Mouse (Mus musculus) forebrain, embryonic 13.5 days (tissue): ENCODE data around the gene Rufy3. TPM values are rescaled to one million over a fixed set of nuclear protein-coding genes. Genes with fewer than 3 reads are reported as not detected.

Source experiments
- ATAC-seq: fragments of 200-750 bp; cut with Nextera tagmentation; 2 replicates; pipeline ENCODE4 v1.8.0; 2017
- H3K27ac ChIP-seq: fragments of 300-500 bp; sonication (generic); 2 replicates; pipeline ENCODE4 v1.5.1; 2015; ENCODE audit warnings: inconsistent platforms, mild to moderate bottlenecking, moderate library complexity
- H3K27me3 ChIP-seq: fragments of 300-500 bp; sonication (generic); 2 replicates; pipeline ENCODE4 v1.6.1; 2015; ENCODE audit warnings: mild to moderate bottlenecking, inconsistent platforms
- H3K36me3 ChIP-seq: fragments of 300-500 bp; sonication (generic); 2 replicates; pipeline ENCODE4 v1.6.1; 2015; ENCODE audit warnings: mild to moderate bottlenecking, inconsistent platforms; ENCODE audit not compliant: poor library complexity, severe bottlenecking
- H3K4me1 ChIP-seq: fragments of 300-500 bp; sonication (generic); 2 replicates; pipeline ENCODE4 v1.6.1; 2015; ENCODE audit warnings: inconsistent platforms
- H3K4me2 ChIP-seq: fragments of 300-500 bp; sonication (generic); 2 replicates; pipeline ENCODE4 v1.6.1; 2015; ENCODE audit warnings: inconsistent platforms, mild to moderate bottlenecking, moderate library complexity
- H3K4me3 ChIP-seq: fragments of 300-500 bp; sonication (generic); 2 replicates; pipeline ENCODE4 v1.5.1; 2015; ENCODE audit warnings: mild to moderate bottlenecking, inconsistent platforms
- H3K9ac ChIP-seq: fragments of 300-500 bp; sonication (generic); 2 replicates; pipeline ENCODE4 v1.6.1; 2015; ENCODE audit warnings: mild to moderate bottlenecking, inconsistent platforms
- H3K9me3 ChIP-seq: fragments of 300-500 bp; sonication (generic); replicated peaks from 2 replicates; pipeline ENCODE4 v1.6.1; 2016; ENCODE audit warnings: inconsistent platforms
- WGBS: fragments of 180-500 bp; shearing (Covaris S2); methylation state at CpG from one replicate; pipeline ENCODE4 v1.1.7; 2015; 5-methylcytosine and 5-hydroxymethylcytosine counted together
- polyA plus RNA-seq: library from polyadenylated mRNA; unstranded; fragments of >200 nt; fragmentation: Nextera tagmentation; extraction: Ambion mirVana; gene quantifications from 2 replicates; pipeline ENCODE4 v1.2.1, GENCODE M21; 2015

The Rufy3 gene
- polyA plus RNA-seq, 1 experiment from 2014 or later = 200 TPM

- Histone ChIP-seq H3K9me3 (no peaks in the 10 kb centered on the region), H3K9ac (no peak overlapping the region), H3K27ac (no peak overlapping the region), H3K4me3 (no peak overlapping the region), H3K36me3 (peaks cover 89% of the 10 kb centered on the region), H3K4me2 (no peak overlapping the region), H3K27me3 (no peaks in the 10 kb centered on the region), H3K4me1 (no peaks in the 10 kb centered on the region)
- 95% methylated on average over 9 of the region's 9 CpGs for WGBS
- ATAC-seq = no peak
Measured at GRCm38 (mm10) chr5:88643491-88643890, 78.7 kb downstream of the Rufy3 start.

- Histone ChIP-seq H3K4me2 (no peak overlapping the region), H3K9me3 (no peaks in the 10 kb centered on the region), H3K9ac (no peak overlapping the region), H3K27ac (no peak overlapping the region), H3K4me1 (no peaks in the 10 kb centered on the region), H3K4me3 (no peak overlapping the region), H3K27me3 (no peaks in the 10 kb centered on the region), H3K36me3 (peaks cover 90% of the 10 kb centered on the region)
- 89% methylated on average over 2 of the region's 2 CpGs for WGBS
- ATAC-seq = no peak
Measured at GRCm38 (mm10) chr5:88644901-88645300, 80.1 kb downstream of the Rufy3 start.

- Histone ChIP-seq H3K9ac (no peak overlapping the region), H3K27ac (no peak overlapping the region), H3K27me3 (no peaks in the 10 kb centered on the region), H3K4me1 (no peaks in the 10 kb centered on the region), H3K4me3 (no peak overlapping the region), H3K9me3 (no peaks in the 10 kb centered on the region), H3K36me3 (peaks cover 94% of the 10 kb centered on the region), H3K4me2 (no peak overlapping the region)
- no peak for ATAC-seq
- 86% methylated on average over 5 of the region's 5 CpGs for WGBS
Measured at GRCm38 (mm10) chr5:88645405-88645804, 80.6 kb downstream of the Rufy3 start.

GRCm38 (mm10) chr5:88649250-88650173, 84.7 kb downstream of the Rufy3 start:
- Histone ChIP-seq H3K9me3 (no peaks in the 10 kb centered on the region), H3K27me3 (no peaks in the 10 kb centered on the region), H3K4me3 (no peak overlapping the region), H3K27ac (no peak overlapping the region), H3K4me1 (no peaks in the 10 kb centered on the region), H3K9ac (no peak overlapping the region), H3K36me3 (peaks cover 90% of the 10 kb centered on the region), H3K4me2 (no peak overlapping the region)
- ATAC-seq = no peak
- 93% methylated on average over 17 of the region's 17 CpGs for WGBS

- no peaks in the 10 kb centered on the region for H3K4me1 ChIP-seq
- H3K9ac ChIP-seq = no peak overlapping the region
- H3K36me3 ChIP-seq = peaks cover 87% of the 10 kb centered on the region
- no peak overlapping the region for H3K27ac ChIP-seq
- H3K4me2 ChIP-seq = no peak overlapping the region
- no peak for ATAC-seq
- 90% methylated on average over 5 of the region's 5 CpGs for WGBS
- no peaks in the 10 kb centered on the region for H3K9me3 ChIP-seq
- H3K4me3 ChIP-seq = no peak overlapping the region
- H3K27me3 ChIP-seq = no peaks in the 10 kb centered on the region
Measured at GRCm38 (mm10) chr5:88652589-88652988, 87.7 kb downstream of the Rufy3 start.

GRCm38 (mm10) chr5:88657868-88658267, 93.0 kb downstream of the Rufy3 start:
- no peak for ATAC-seq
- Histone ChIP-seq H3K27ac (no peak overlapping the region), H3K36me3 (peaks cover 80% of the 10 kb centered on the region), H3K9me3 (no peaks in the 10 kb centered on the region), H3K4me3 (no peak overlapping the region), H3K27me3 (no peaks in the 10 kb centered on the region), H3K4me2 (no peak overlapping the region), H3K9ac (no peak overlapping the region), H3K4me1 (no peaks in the 10 kb centered on the region)
- 93% methylated on average over 1 of the region's 1 CpGs for WGBS

GRCm38 (mm10) chr5:88663151-88663550, 98.3 kb downstream of the Rufy3 start:
- H3K9ac ChIP-seq = no peak overlapping the region
- H3K9me3 ChIP-seq = no peaks in the 10 kb centered on the region
- H3K4me2 ChIP-seq = no peak overlapping the region
- no peaks in the 10 kb centered on the region for H3K27me3 ChIP-seq
- H3K4me3 ChIP-seq = no peak overlapping the region
- no peaks in the 10 kb centered on the region for H3K4me1 ChIP-seq
- 96% methylated on average over 3 of the region's 3 CpGs for WGBS
- H3K27ac ChIP-seq = no peak overlapping the region
- peaks cover 91% of the 10 kb centered on the region for H3K36me3 ChIP-seq
- ATAC-seq = no peak

- no peak for ATAC-seq
- 88% methylated on average over 5 of the region's 5 CpGs for WGBS
- H3K4me2 ChIP-seq = no peak overlapping the region
Measured at GRCm38 (mm10) chr5:88663875-88664274, 99.0 kb downstream of the Rufy3 start.

GRCm38 (mm10) chr5:88674703-88675442, 110.0 kb downstream of the Rufy3 start:
- Histone ChIP-seq H3K9me3 (no peaks in the 10 kb centered on the region), H3K4me1 (peaks cover 36% of the 10 kb centered on the region), H3K4me3 (peak overlapping the region; percentile 95), H3K27me3 (no peaks in the 10 kb centered on the region), H3K27ac (peak overlapping the region; percentile 98), H3K9ac (peak overlapping the region; percentile 97), H3K36me3 (peaks cover 35% of the 10 kb centered on the region), H3K4me2 (peak overlapping the region; percentile 71)
- ATAC-seq = peak; percentile 59
- under 1% methylated on average over 26 of the region's 47 CpGs for WGBS

More at GRCm38 (mm10) chr5:88663875-88664274, 99.0 kb downstream of the Rufy3 start:
- Histone ChIP-seq H3K4me1 (no peaks in the 10 kb centered on the region), H3K4me3 (no peak overlapping the region), H3K9ac (no peak overlapping the region), H3K9me3 (no peaks in the 10 kb centered on the region), H3K36me3 (peaks cover 91% of the 10 kb centered on the region), H3K27me3 (no peaks in the 10 kb centered on the region), H3K27ac (no peak overlapping the region)

GRCm38 (mm10) chr5:88675443-88676387, 110.9 kb downstream of the Rufy3 start, which contains the start of gene Grsf1:
Grsf1 (minus strand) TSS chr5:88676171.
- H3K27ac ChIP-seq = peak within 1 kb of the TSS; percentile 98
- peak within 1 kb of the TSS; percentile 97 for H3K9ac ChIP-seq
- H3K27me3 ChIP-seq = no peaks in the 10 kb centered on the region
- H3K9me3 ChIP-seq = no peaks in the 10 kb centered on the region
- H3K4me3 ChIP-seq = peak within 1 kb of the TSS; percentile 95
- peaks cover 36% of the 10 kb centered on the region for H3K4me1 ChIP-seq
- peak; percentile 92 for ATAC-seq
- peaks cover 27% of the 10 kb centered on the region for H3K36me3 ChIP-seq
- peak within 1 kb of the TSS; percentile 71 for H3K4me2 ChIP-seq
- WGBS = 0% methylated on average over 88 of the region's 127 CpGs

- H3K27ac ChIP-seq = no peak overlapping the region
- no peaks in the 10 kb centered on the region for H3K9me3 ChIP-seq
- H3K36me3 ChIP-seq = no peaks in the 10 kb centered on the region
- no peak for ATAC-seq
- H3K4me1 ChIP-seq = peaks cover 23% of the 10 kb centered on the region
- H3K27me3 ChIP-seq = no peaks in the 10 kb centered on the region
- no peak overlapping the region for H3K9ac ChIP-seq
- WGBS = 60% methylated on average over 7 of the region's 7 CpGs
- H3K4me3 ChIP-seq = no peak overlapping the region
- no peak overlapping the region for H3K4me2 ChIP-seq
Measured at GRCm38 (mm10) chr5:88678929-88679328, 114.1 kb downstream of the Rufy3 start.
